Mouse (Mus musculus) kidney, postnatal 4 days (tissue): ENCODE results near the gene Nt5dc3.

Source experiments
- DNase-seq, 2 experiments: peaks; one replicate each; pipeline ENCODE4 v3.0.0; 2021; ENCODE audit warnings: mixed read lengths in 2 of 2

Gene Nt5dc3

GRCm38 (mm10) chr10:86881448-86881847 lies 102.6 kb downstream of the Nt5dc3 start:
- DNase-seq: no peak

GRCm38 (mm10) chr10:86886434-86886833 lies 107.6 kb downstream of the Nt5dc3 start:
- DNase-seq: no peak
